Mouse (Mus musculus): ENCODE data around the gene 0610009B22Rik. TPM values are rescaled to one million over a fixed set of nuclear protein-coding genes. Genes with fewer than 3 reads are reported as not detected.

The 0610009B22Rik gene
- polyA plus RNA-seq (2017; shearing (Covaris generic)) = 10 to 100 TPM; 18.8 to 21.1 TPM

DNA sequence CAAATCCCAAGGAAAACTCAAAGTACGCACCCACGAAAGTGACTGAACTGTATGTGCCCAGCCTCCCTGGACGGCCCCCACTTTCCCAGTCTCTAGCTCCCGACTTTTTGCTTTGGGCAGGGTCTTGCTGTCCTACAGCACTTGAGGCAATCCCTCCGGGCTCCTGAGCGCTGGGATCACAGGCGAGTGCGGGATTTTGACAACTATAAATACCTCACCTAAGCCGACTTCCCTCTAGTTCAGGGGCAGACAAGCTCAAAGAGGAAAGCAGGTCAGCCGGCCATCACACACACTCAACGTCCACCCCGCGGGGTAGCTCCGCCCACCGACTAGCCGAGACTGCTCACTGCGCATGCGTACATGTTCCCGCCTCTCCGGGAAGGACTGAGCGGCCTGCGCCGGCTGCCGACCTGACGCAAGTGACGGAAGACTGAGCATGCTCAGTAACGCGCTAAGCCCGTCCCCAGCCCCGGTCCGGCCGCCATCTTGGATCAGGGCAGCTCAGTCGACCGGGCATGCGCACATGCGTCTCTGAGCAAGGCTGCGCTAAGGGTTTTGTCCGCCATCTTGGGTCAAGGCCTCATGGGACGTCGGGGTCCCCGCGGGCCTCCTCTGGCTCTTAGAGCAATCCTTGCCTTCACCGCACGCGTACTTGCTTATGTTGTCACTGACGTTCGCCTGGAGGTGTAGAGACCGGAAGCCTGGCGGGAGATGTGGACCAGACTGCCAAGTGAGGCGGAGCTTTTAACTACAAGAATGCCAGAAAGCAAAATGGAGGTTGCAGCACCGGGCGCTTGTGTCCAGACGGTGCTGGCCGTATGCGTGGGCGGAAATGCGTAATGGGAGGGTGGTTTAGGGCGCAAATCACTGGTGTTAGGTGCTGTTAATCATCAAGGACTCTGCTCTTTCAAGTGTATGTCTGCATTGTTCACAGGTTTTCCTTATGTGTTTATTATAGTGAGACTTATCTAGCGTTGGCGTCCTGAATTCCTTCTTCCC lies at the start of gene 0610009B22Rik:
Gene 0610009B22Rik (minus strand): TSS at position 545 of the 999 bp plus-strand sequence.

DNA sequence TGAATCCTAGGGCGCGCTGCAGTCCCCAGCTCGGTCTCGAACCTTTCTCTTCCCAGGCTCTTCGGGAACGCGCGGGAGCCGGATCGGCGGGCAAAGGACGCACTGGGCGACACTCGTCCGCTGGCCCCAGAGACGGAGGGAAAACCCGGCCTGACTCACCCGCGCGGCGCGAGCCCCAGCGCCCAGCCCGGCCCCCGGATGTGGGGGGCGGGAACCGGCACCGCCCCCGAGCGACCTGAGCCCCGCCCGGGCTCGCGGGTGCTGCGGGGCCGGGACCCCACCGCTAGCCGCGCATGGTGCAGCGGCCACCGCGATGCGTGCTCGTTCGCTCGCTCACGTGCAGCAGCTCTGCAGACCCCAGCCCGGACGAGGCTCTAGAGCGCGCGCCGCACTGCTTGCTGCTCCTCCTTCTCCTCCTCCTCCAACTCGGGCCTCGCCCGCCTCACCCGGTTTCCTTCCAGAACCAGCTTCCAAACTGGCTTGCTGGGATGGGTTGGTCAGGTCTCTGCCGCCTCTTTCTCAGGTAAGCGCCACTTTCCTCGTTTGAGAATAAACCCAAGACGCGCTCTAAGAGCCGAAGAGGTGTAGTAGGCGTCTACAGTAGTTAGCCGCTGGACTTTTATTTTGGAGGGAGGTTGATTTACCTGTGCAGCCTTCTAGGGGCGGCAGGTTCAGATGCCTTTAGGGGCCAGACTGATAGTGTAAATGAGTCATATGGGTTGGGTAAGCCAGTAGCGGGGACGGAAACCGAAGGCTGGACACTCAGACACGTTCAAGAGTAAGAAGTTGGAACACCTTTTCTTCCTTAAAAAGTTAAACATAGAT lies 37.8 kb downstream of the 0610009B22Rik start, which contains the start of the genes N4bp3 and D930048N14Rik:
Gene N4bp3 (minus strand): TSS at position 152 of the 825 bp plus-strand sequence.
Gene D930048N14Rik (plus strand): TSS at position 264 of the 825 bp plus-strand sequence.

GRCm38 (mm10) chr11:51635525-51636322 lies 53.0 kb downstream of the 0610009B22Rik start, which contains the start of gene Rmnd5b:
Gene Rmnd5b, minus strand, starts transcription at chr11:51635896.

Other genes with a start within 250 kb of the 0610009B22Rik start
- 10 to 100 TPM; 19.8 to 26.6 TPM for gene Phykpl, start 104.1 kb downstream of the 0610009B22Rik start, polyA plus RNA-seq (2017; shearing (Covaris generic))
- gene Hnrnpab, start 82.0 kb downstream of the 0610009B22Rik start, polyA plus RNA-seq (2017; shearing (Covaris generic)) = 100 to 1,000 TPM; 448 to 490 TPM
- 10 to 100 TPM; 79.4 to 92.2 TPM for gene Nhp2, start 69.1 kb downstream of the 0610009B22Rik start, polyA plus RNA-seq (2017; shearing (Covaris generic))
- gene Rmnd5b, start 53.0 kb downstream of the 0610009B22Rik start, polyA plus RNA-seq (2017; shearing (Covaris generic)) = 10 to 100 TPM; 82.8 to 87.2 TPM
- gene N4bp3, start 38.0 kb downstream of the 0610009B22Rik start, polyA plus RNA-seq (2017; shearing (Covaris generic)) = 1 to 10 TPM; 7.7 to 8.7 TPM
- gene D930048N14Rik, start 37.9 kb downstream of the 0610009B22Rik start, polyA plus RNA-seq (2017; shearing (Covaris generic)) = 1 to 10 TPM; 1.4 to 1.7 TPM
- gene Sec24a, start 74.8 kb upstream of the 0610009B22Rik start, polyA plus RNA-seq (2017; shearing (Covaris generic)) = 10 to 100 TPM; 25.3 to 31.5 TPM
- 100 to 1,000 TPM; 111 to 129 TPM for gene Sar1b, start 74.8 kb upstream of the 0610009B22Rik start, polyA plus RNA-seq (2017; shearing (Covaris generic))
- 1 to 10 TPM; 8.1 to 8.4 TPM for gene Jade2, start 168.8 kb upstream of the 0610009B22Rik start, polyA plus RNA-seq (2017; shearing (Covaris generic))

Data from inflammation-experienced regulatory T-cells (primary cell).